Mouse (Mus musculus): Measurements from ENCODE around the gene Deup1. TPM values are rescaled to one million over a fixed set of nuclear protein-coding genes. Genes with fewer than 3 reads are reported as not detected.

The Deup1 gene
- polyA plus RNA-seq, 1 experiment from 2014 or later = 0.70 TPM

DNA sequence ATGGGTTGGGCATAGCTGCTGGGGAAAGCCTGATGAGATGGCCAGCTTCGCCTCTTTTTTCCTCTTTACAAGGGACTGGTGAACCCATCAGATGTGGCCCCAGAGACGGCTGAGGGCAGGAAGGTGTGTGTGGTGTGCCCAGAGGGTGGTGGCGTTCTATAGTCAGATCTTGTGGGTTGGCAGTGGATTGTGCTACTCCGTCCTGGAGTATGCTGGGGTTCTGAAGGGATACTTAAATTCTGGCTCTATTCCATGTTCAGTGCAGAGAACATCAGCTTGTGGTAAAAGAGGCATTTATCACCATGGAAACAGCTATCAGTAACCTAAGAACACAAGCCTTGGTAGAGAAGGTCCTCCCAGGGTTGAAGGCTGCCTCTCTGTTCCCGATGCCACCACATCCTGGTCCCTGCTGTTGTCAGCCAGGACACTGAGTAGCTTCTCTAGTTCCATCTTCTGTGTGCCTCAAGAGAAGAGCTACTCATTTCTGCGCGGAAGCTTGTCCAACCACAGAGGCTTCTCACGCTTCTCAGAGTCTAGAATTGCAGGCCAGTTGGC, 88.7 kb downstream of the Deup1 start:
- H3K9ac ChIP-seq (ENCODE audit: low read depth, low read length) = no peak overlapping the region
- WGBS = 89% methylated on average over 8 of the region's 8 CpGs
- no peaks in the 10 kb centered on the region for H3K27me3 ChIP-seq (ENCODE audit: insufficient read depth, low read length)
- no peak for DNase-seq (ENCODE audit: low spot score)
- no peaks in the 10 kb centered on the region for H3K4me1 ChIP-seq (replicated peaks; ENCODE audit: insufficient read depth, low read length)
- no peak overlapping the region for H3K4me3 ChIP-seq (replicated peaks; ENCODE audit: low read depth, low read length)
- H3K4me2 ChIP-seq (ENCODE audit: low read length) = no peak overlapping the region
- no peaks in the 10 kb centered on the region for H3K9me3 ChIP-seq (replicated peaks; ENCODE audit: low read length)
- no peak for ATAC-seq (replicated peaks; ENCODE audit: low FRiP score, low read depth)
- no peak overlapping the region for H3K27ac ChIP-seq
- H3K36me3 ChIP-seq (ENCODE audit: insufficient read depth, low read length) = no peaks in the 10 kb centered on the region; the same call in 1 of the 2 replicates
- TF ChIP-seq CTCF (IDR thresholded peaks at IDR 0.05; ENCODE audit: low read depth) = no peak

GRCm38 (mm10) chr9:15537455-15538048, 90.2 kb downstream of the Deup1 start:
- Histone ChIP-seq H3K27me3 (ENCODE audit: insufficient read depth, low read length) (no peaks in the 10 kb centered on the region), H3K9ac (ENCODE audit: low read depth, low read length) (no peak overlapping the region), H3K9me3 (replicated peaks; ENCODE audit: low read length) (no peaks in the 10 kb centered on the region), H3K4me1 (replicated peaks; ENCODE audit: insufficient read depth, low read length) (no peaks in the 10 kb centered on the region), H3K4me2 (ENCODE audit: low read length) (no peak overlapping the region), H3K4me3 (replicated peaks; ENCODE audit: low read depth, low read length) (no peak overlapping the region), H3K27ac (no peak overlapping the region), H3K36me3 (ENCODE audit: insufficient read depth, low read length) (no peaks in the 10 kb centered on the region; the same call in 1 of the 2 replicates)
- ATAC-seq (replicated peaks; ENCODE audit: low FRiP score, low read depth) (no peak), DNase-seq (ENCODE audit: low spot score) (no peak)
- WGBS = 85% methylated on average over 3 of the region's 3 CpGs
- TF ChIP-seq CTCF (IDR thresholded peaks at IDR 0.05; ENCODE audit: low read depth) = peak; percentile 36; the same call in 1 of the 2 replicates

DNA sequence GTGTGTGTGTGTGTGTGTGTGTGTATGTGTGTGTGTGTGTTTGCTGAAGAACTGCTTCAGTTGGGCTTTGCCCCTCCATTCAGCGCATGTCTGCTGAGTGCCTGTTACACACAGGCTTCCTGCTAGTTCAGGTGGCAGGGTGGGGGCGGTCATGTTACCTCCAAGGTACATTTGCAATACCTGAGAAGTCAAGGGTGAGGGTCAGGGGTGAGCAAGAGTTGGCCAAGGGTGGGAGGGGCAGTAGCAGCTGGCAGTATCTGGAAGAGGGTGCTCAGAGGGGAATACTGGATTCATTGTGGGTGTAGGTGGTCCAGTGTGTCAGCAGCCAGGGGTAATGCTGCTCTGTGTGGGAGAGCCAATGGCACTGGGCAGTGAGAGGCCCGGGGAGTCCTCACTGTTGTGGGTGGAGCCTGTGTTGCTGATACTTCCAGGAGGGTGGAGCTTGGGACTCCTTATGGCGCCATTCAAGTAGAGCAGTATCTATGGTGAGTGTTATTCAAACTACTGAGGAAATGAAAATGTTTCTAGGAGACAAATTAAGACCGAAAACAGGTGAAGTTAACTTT, 90.8 kb downstream of the Deup1 start:
- Histone ChIP-seq H3K9me3 (replicated peaks; ENCODE audit: low read length) (no peaks in the 10 kb centered on the region), H3K27me3 (ENCODE audit: insufficient read depth, low read length) (no peaks in the 10 kb centered on the region), H3K9ac (ENCODE audit: low read depth, low read length) (no peak overlapping the region), H3K36me3 (ENCODE audit: insufficient read depth, low read length) (no peaks in the 10 kb centered on the region; the same call in 1 of the 2 replicates), H3K27ac (no peak overlapping the region), H3K4me2 (ENCODE audit: low read length) (no peak overlapping the region), H3K4me1 (replicated peaks; ENCODE audit: insufficient read depth, low read length) (no peaks in the 10 kb centered on the region), H3K4me3 (replicated peaks; ENCODE audit: low read depth, low read length) (no peak overlapping the region)
- 86% methylated on average over 5 of the region's 5 CpGs for WGBS
- TF ChIP-seq CTCF (IDR thresholded peaks at IDR 0.05; ENCODE audit: low read depth) = no peak
- DNase-seq (ENCODE audit: low spot score) (no peak), ATAC-seq (replicated peaks; ENCODE audit: low FRiP score, low read depth) (no peak)

- Histone ChIP-seq H3K36me3 (ENCODE audit: insufficient read depth, low read length) (no peaks in the 10 kb centered on the region; the same call in 1 of the 2 replicates), H3K27ac (peak overlapping the region; percentile 3; the same call in 1 of the 2 replicates), H3K9me3 (replicated peaks; ENCODE audit: low read length) (no peaks in the 10 kb centered on the region), H3K9ac (ENCODE audit: low read depth, low read length) (no peak overlapping the region), H3K4me2 (ENCODE audit: low read length) (no peak overlapping the region), H3K4me3 (replicated peaks; ENCODE audit: low read depth, low read length) (no peak overlapping the region), H3K4me1 (replicated peaks; ENCODE audit: insufficient read depth, low read length) (peaks cover 8% of the 10 kb centered on the region), H3K27me3 (ENCODE audit: insufficient read depth, low read length) (no peaks in the 10 kb centered on the region)
- ATAC-seq (replicated peaks; ENCODE audit: low FRiP score, low read depth) = no peak
- WGBS = 33% methylated on average over 5 of the region's 5 CpGs
- TF ChIP-seq CTCF (IDR thresholded peaks at IDR 0.05; ENCODE audit: low read depth) = no peak
- DNase-seq (ENCODE audit: low spot score) = peak; percentile 16
These were observed 92.3 kb downstream of the Deup1 start for GRCm38 (mm10) chr9:15535418-15535817.

- H3K27me3 ChIP-seq (ENCODE audit: insufficient read depth, low read length) = no peaks in the 10 kb centered on the region
- DNase-seq (ENCODE audit: low spot score) = peak; percentile 14
- no peak overlapping the region for H3K27ac ChIP-seq
- no peak overlapping the region for H3K4me2 ChIP-seq (ENCODE audit: low read length)
- H3K36me3 ChIP-seq (ENCODE audit: insufficient read depth, low read length) = 0 out of 2 replicates have a peak, but pooled peaks cover 4% of the 10 kb centered on the region
- peaks cover 19% of the 10 kb centered on the region for H3K4me1 ChIP-seq (replicated peaks; ENCODE audit: insufficient read depth, low read length)
- no peak for TF ChIP-seq CTCF (IDR thresholded peaks at IDR 0.05; ENCODE audit: low read depth)
- no peak for ATAC-seq (replicated peaks; ENCODE audit: low FRiP score, low read depth)
- no peak overlapping the region for H3K9ac ChIP-seq (ENCODE audit: low read depth, low read length)
- 90% methylated on average over 2 of the region's 2 CpGs for WGBS
- no peaks in the 10 kb centered on the region for H3K9me3 ChIP-seq (replicated peaks; ENCODE audit: low read length)
- H3K4me3 ChIP-seq (replicated peaks; ENCODE audit: low read depth, low read length) = no peak overlapping the region
These were observed 93.6 kb downstream of the Deup1 start for GRCm38 (mm10) chr9:15534110-15534509.

DNA sequence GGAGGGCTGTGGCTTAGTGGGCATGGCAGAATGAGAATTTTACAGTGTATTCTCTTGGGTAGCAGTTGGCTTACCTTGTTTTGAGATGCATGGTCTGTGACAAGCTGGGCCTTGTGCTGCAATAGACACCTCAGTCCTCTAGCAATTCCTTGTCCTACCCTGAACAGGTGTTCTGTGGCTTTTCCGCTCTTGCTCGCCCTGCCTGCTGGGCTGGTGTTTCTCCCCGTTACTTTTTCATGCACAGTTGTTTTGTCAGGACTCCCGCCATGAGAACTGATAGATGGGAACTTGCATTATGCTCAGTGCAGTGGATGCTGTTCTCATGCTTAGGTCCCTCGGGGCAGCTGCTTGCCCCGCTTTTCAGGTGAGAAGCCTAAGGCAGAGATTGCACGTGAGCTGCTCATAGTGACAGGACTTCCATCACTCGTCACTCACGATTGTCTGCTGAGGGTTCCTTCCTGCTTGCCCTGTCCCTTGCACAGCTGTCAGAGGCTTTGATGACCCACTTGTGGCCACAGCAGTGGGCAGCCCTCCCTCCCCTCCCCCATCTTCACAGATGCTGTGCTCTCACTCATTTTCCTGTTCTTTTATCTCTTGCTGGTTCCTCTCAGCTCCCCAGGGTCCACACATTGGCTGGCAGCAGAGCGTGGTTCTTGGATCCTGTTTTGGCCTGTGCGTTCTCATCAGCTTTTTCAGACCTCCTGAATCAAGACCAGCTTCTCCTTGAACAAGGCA, 94.2 kb downstream of the Deup1 start:
- 82% methylated on average over 11 of the region's 11 CpGs for WGBS

More for the DNA sequence above, 94.2 kb downstream of the Deup1 start:
- H3K4me3 ChIP-seq (replicated peaks; ENCODE audit: low read depth, low read length) = no peak overlapping the region
- H3K9ac ChIP-seq (ENCODE audit: low read depth, low read length) = no peak overlapping the region
- no peaks in the 10 kb centered on the region for H3K27me3 ChIP-seq (ENCODE audit: insufficient read depth, low read length)
- ATAC-seq (replicated peaks; ENCODE audit: low FRiP score, low read depth) (no peak), DNase-seq (ENCODE audit: low spot score) (no peak)
- no peak overlapping the region for H3K27ac ChIP-seq
- peaks cover 19% of the 10 kb centered on the region for H3K4me1 ChIP-seq (replicated peaks; ENCODE audit: insufficient read depth, low read length)
- H3K36me3 ChIP-seq (ENCODE audit: insufficient read depth, low read length) = 0 out of 2 replicates have a peak, but pooled peaks cover 4% of the 10 kb centered on the region
- no peaks in the 10 kb centered on the region for H3K9me3 ChIP-seq (replicated peaks; ENCODE audit: low read length)
- no peak overlapping the region for H3K4me2 ChIP-seq (ENCODE audit: low read length)
- TF ChIP-seq CTCF (IDR thresholded peaks at IDR 0.05; ENCODE audit: low read depth) = no peak
